Mouse (Mus musculus) liver, embryonic 14.5 days (tissue): ENCODE measurements around the gene Sike1. TPM values are rescaled to one million over a fixed set of nuclear protein-coding genes. Genes with fewer than 3 reads are reported as not detected.
A peak's percentile ranks its signal among the peaks of the same experiment; 100 is the strongest.

Experiments used
- ATAC-seq: fragments of 200-750 bp; cut with Nextera tagmentation; 2 replicates; pipeline ENCODE4 v1.8.0; 2017; ENCODE audit warnings: moderate number of reproducible peaks, mild to moderate bottlenecking, moderate library complexity; ENCODE audit not compliant: insufficient read depth
- DNase-seq, 3 experiments: peaks; one replicate each; pipeline ENCODE4 v3.0.0-alpha.2; 2012 to 2013; ENCODE audit warnings: low read depth in 3 of 3, low spot score in 3 of 3
- H3K27ac ChIP-seq: fragments of 300-500 bp; sonication (generic); 2 replicates; pipeline ENCODE4 v1.5.1; 2014; ENCODE audit warnings: moderate library complexity, mild to moderate bottlenecking, control low read depth, inconsistent platforms
- H3K27me3 ChIP-seq: fragments of 300-500 bp; sonication (generic); 2 replicates; pipeline ENCODE4 v1.6.1; 2014; ENCODE audit warnings: mild to moderate bottlenecking, low read length, moderate library complexity; ENCODE audit not compliant: control insufficient read depth, insufficient read depth
- H3K36me3 ChIP-seq: fragments of 300-500 bp; sonication (generic); replicated peaks from 2 replicates; pipeline ENCODE4 v1.6.1; 2014; ENCODE audit warnings: low read depth; ENCODE audit not compliant: control insufficient read depth, insufficient read depth
- H3K4me1 ChIP-seq, 2 experiments: fragments of 200-500 bp in 1 of 2; fragments of 300-500 bp in 1 of 2; sonication (generic) in 1 of 2; replicated peaks; 2 replicates each; pipeline ENCODE4 v1.6.1; 2012 to 2014; ENCODE audit warnings: antibody characterized with exemption in 1 of 2, inconsistent platforms in 1 of 2, low read length in 1 of 2; ENCODE audit not compliant: control insufficient read depth in 2 of 2, insufficient read depth in 2 of 2
- H3K4me2 ChIP-seq: fragments of 300-500 bp; sonication (generic); 2 replicates; pipeline ENCODE4 v1.6.1; 2014; ENCODE audit warnings: low read depth, mild to moderate bottlenecking, control low read depth, moderate library complexity
- H3K4me3 ChIP-seq, 2 experiments: fragments of 200-500 bp in 1 of 2; fragments of 300-500 bp in 1 of 2; sonication (generic) in 1 of 2; 2 replicates each; pipeline ENCODE4 v1.5.1; 2012 to 2014; ENCODE audit warnings: low read depth in 2 of 2, low read length in 2 of 2, mild to moderate bottlenecking in 2 of 2, control low read depth in 1 of 2, inconsistent platforms in 1 of 2, moderate library complexity in 1 of 2; ENCODE audit not compliant: insufficient read depth in 1 of 2
- H3K9ac ChIP-seq: fragments of 300-500 bp; sonication (generic); replicated peaks from 2 replicates; pipeline ENCODE4 v1.6.1; 2014; ENCODE audit warnings: mild to moderate bottlenecking, control low read depth, moderate library complexity
- H3K9me3 ChIP-seq: fragments of 300-500 bp; sonication (generic); 2 replicates; pipeline ENCODE4 v1.6.1; 2016; ENCODE audit warnings: low read length, mixed read lengths; ENCODE audit not compliant: control insufficient read depth
- CTCF ChIP-seq: IDR thresholded peaks from 2 replicates; pipeline ENCODE4 v1.5.1; 2016; ENCODE audit warnings: antibody characterized with exemption, low read depth, control low read depth
- EP300 ChIP-seq: IDR thresholded peaks from 2 replicates; pipeline ENCODE4 v1.6.1; 2016; ENCODE audit warnings: antibody characterized with exemption, low read depth
- WGBS: fragments of 180-500 bp; shearing (Covaris S2); extraction: QIAGEN DNeasy Blood & Tissue Kit; methylation state at CpG from one replicate; pipeline ENCODE4 v1.1.7; 2014; ENCODE audit not compliant: insufficient replicate concordance; 5-methylcytosine and 5-hydroxymethylcytosine counted together
- polyA plus RNA-seq, 2 experiments: library from polyadenylated mRNA; depleted of rRNA in 1 of 2; stranded (reverse) in 1 of 2; unstranded in 1 of 2; fragments of >200 nt; fragmentation: Nextera tagmentation in 1 of 2; extraction: Ambion mirVana in 1 of 2; gene quantifications; 2 replicates each; pipeline versions ENCODE4 v1.2.1 to v1.2.3; 2012 to 2014

Gene Sike1
- polyA plus RNA-seq, 2 experiments: 5.6 to 16.8 TPM

GRCm38 (mm10) chr3:102979550-102980348 lies 15.8 kb upstream of the Sike1 start:
- H3K27ac ChIP-seq: no peak overlapping the region
- ATAC-seq (no peak), DNase-seq (no peak)
- H3K9ac ChIP-seq: no peak overlapping the region
- no peaks in the 10 kb centered on the region for H3K9me3 ChIP-seq
- no peak overlapping the region for H3K4me3 ChIP-seq
- H3K27me3 ChIP-seq: no peaks in the 10 kb centered on the region
- no peak overlapping the region for H3K4me2 ChIP-seq
- 48% methylated on average over 10 of the region's 10 CpGs for WGBS
- H3K4me1 ChIP-seq: no peaks in the 10 kb centered on the region; a peak in 1 of 4 replicates
- no peak for TF ChIP-seq EP300
- TF ChIP-seq CTCF: no peak
- H3K36me3 ChIP-seq: no peaks in the 10 kb centered on the region

- TF ChIP-seq EP300 (no peak), CTCF (no peak)
- H3K9me3 ChIP-seq: no peaks in the 10 kb centered on the region
- H3K4me1 ChIP-seq: no peaks in the 10 kb centered on the region; a peak in 1 of 4 replicates
- no peak overlapping the region for H3K9ac ChIP-seq
- H3K4me2 ChIP-seq: no peak overlapping the region
- H3K4me3 ChIP-seq: no peak overlapping the region
- H3K27me3 ChIP-seq: no peaks in the 10 kb centered on the region
- no peak overlapping the region for H3K27ac ChIP-seq
- ATAC-seq (no peak), DNase-seq (no peak)
- WGBS: 60% methylated on average over 3 of the region's 3 CpGs
- H3K36me3 ChIP-seq: no peaks in the 10 kb centered on the region
These were observed 15.2 kb upstream of the Sike1 start for GRCm38 (mm10) chr3:102980349-102980736.

GRCm38 (mm10) chr3:102991041-102991440 lies 4.5 kb upstream of the Sike1 start:
- Histone ChIP-seq H3K36me3 (no peaks in the 10 kb centered on the region), H3K27ac (no peak overlapping the region), H3K4me3 (no peak overlapping the region), H3K4me2 (no peak overlapping the region), H3K4me1 (peaks cover 3 to 4% of the 10 kb centered on the region in 2 experiments; a peak in 3 of 4 replicates), H3K27me3 (no peaks in the 10 kb centered on the region), H3K9me3 (no peaks in the 10 kb centered on the region), H3K9ac (no peak overlapping the region)
- TF ChIP-seq CTCF (no peak), EP300 (no peak)
- ATAC-seq: no peak
- WGBS: 42% methylated on average over 8 of the region's 8 CpGs
- DNase-seq: no peak

GRCm38 (mm10) chr3:102992936-102993335 lies 2.6 kb upstream of the Sike1 start:
- ATAC-seq: no peak
- H3K4me3 ChIP-seq: no peak overlapping the region
- no peaks in the 10 kb centered on the region for H3K36me3 ChIP-seq
- H3K27me3 ChIP-seq: no peaks in the 10 kb centered on the region
- H3K4me2 ChIP-seq: no peak overlapping the region
- no peaks in the 10 kb centered on the region for H3K9me3 ChIP-seq
- H3K27ac ChIP-seq: no peak overlapping the region
- H3K4me1 ChIP-seq: peaks cover 6 to 9% of the 10 kb centered on the region in 2 experiments; a peak in 3 of 4 replicates
- no peak overlapping the region for H3K9ac ChIP-seq
- TF ChIP-seq CTCF: no peak
- TF ChIP-seq EP300: no peak
- WGBS: 42% methylated on average over 3 of the region's 3 CpGs
- DNase-seq: no peak

- no peak for TF ChIP-seq EP300
- no peak for TF ChIP-seq CTCF
- H3K9ac ChIP-seq: no peak overlapping the region; the same call in none of the 2 replicates
- ATAC-seq (no peak), DNase-seq (no peak)
- peak overlapping the region; percentile 82 for H3K4me2 ChIP-seq
- WGBS: 43% methylated on average over 7 of the region's 7 CpGs
- no peak overlapping the region; the same call in 1 of the 2 replicates for H3K27ac ChIP-seq
- peaks cover 2% of the 10 kb centered on the region for H3K36me3 ChIP-seq
- H3K27me3 ChIP-seq: no peaks in the 10 kb centered on the region
- H3K9me3 ChIP-seq: no peaks in the 10 kb centered on the region
- peak overlapping the region in 1 of 2 experiments; percentile 74; a peak in 2 of 4 replicates for H3K4me3 ChIP-seq
- peaks cover 6 to 9% of the 10 kb centered on the region in 2 experiments; a peak in 3 of 4 replicates for H3K4me1 ChIP-seq
These were observed 289 bp upstream of the Sike1 start for GRCm38 (mm10) chr3:102995233-102995604.
